Mouse (Mus musculus) Patski (cell line): ENCODE measurements at regions not wholly inside any gene's neighbourhood (a gene's known extent, or its start where the extent isn't known, plus 50 kb on each side); places are given as distances from the start of the nearest gene placed in this dataset.

Experiments
- ATAC-seq: fragments of 100-300 bp; one replicate; pipeline ENCODE4 v1.8.0; 2021
- CTCF ChIA-PET: fragments of 350-600 bp; sonication (Branson Sonifier 250); formaldehyde crosslinking; loops from one replicate; lab custom pipeline; 2022; ENCODE audit warnings: inconsistent platforms; lab: Charles Lee
- POLR2A ChIA-PET: fragments of 350-600 bp; sonication (Branson Sonifier 250); formaldehyde crosslinking; loops from one replicate; lab custom pipeline; 2022; ENCODE audit warnings: antibody characterized with exemption, inconsistent platforms; lab: Charles Lee
- DNase-seq: peaks from one replicate; pipeline ENCODE4 v3.0.0-alpha.2; 2011; ENCODE audit warnings: low read depth, low spot score
- H3K27me3 ChIP-seq: fragments of 371-371 bp; one replicate; pipeline ENCODE4 v1.5.1; 2021
- CTCF ChIP-seq: fragments of 100-300 bp; IDR thresholded peaks from one replicate; pipeline ENCODE4 v1.5.1; 2021
- in situ Hi-C: fragments of 300-500 bp; cut with MboI; formaldehyde crosslinking; loops from 3 replicates; pipeline ENCODE4 v1.11.1; 2018; ENCODE audit warnings: low pct_unique_long_range_greater_than_20kb, mixed read lengths

GRCm38 (mm10) chr3:132035176-132035575, 49.9 kb upstream of the Dkk2 start:
- ChIA-PET CTCF (interaction anchor here (1.0 to 2.8 kb wide), 3 partner anchors 12 to 18 kb away, joined by 3 to 9 read pairs (median 4); no protein-coding TSS in a partner anchor), POLR2A (no interaction called here)
- in situ Hi-C loops = no loop called here
- TF ChIP-seq CTCF = no peak
- no peaks in the 10 kb centered on the region for H3K27me3 ChIP-seq
- DNase-seq (no peak), ATAC-seq (no peak)
